Mouse (Mus musculus): ENCODE measurements around the gene Insm1.

- TF ChIP-seq CTCF (IDR thresholded peaks at IDR 0.05; ENCODE audit: borderline replicate concordance, control insufficient read depth, extremely low read depth, insufficient read depth, low read length, poor library complexity), result no peak
- TF ChIP-seq POLR2A (IDR thresholded peaks at IDR 0.05; ENCODE audit: control insufficient read depth, extremely low read depth, insufficient read depth, low read length, poor library complexity), result no peak
Observed at GRCm38 (mm10) chr2:146231485-146231884, 9.8 kb downstream of the Insm1 start.

All from thymus, adult 2 months (tissue).